16 mouse cellular contexts compared by ENCODE assay signal in the genomic region with DNA sequence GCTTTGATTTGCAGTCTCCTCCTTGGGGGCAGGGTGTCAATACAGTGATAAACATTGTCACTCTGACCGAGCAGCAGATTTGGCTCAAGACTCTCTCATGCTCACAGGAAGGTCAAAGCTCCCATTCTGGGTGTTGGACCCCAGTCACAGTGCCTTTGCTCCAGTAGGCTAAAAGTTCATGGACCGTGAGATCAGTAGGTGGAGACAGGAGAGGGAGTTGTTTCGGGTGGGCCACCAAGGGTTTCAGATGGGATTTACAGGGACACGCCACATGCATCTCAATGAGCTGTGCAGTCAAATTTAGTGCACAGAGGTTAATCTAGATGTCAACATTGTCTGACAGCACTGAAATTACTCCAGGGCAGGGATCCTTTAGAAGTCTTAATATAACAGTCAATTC.
"Had no signal": no experiment of that assay in that cellular context is flagged by ENCODE, and none has a peak within 500 bp of the region (broad histone marks: within the 10 kb centered on the region; RNA-seq: fewer than 3 reads in every experiment).

No protein-coding gene starts in this region.

- H3K4me2 ChIP-seq: liver, embryonic 13.5 days; midbrain, embryonic 12.5 days; neural tube, embryonic 12.5 days; stomach, embryonic 15.5 days had no signal

- H3K27me3 ChIP-seq: liver, embryonic 13.5 days; megakaryocyte, embryonic 14.5 days; neural tube, embryonic 12.5 days; stomach, embryonic 15.5 days had no signal

- H3K36me3 ChIP-seq: liver, embryonic 13.5 days; midbrain, embryonic 12.5 days; neural tube, embryonic 12.5 days; stomach, embryonic 15.5 days had no signal

- ATAC-seq: hindbrain, postnatal 0 days; inflammation-experienced regulatory T-cells, adult 6 months; intestine, embryonic 16.5 days had no signal

- H3K4me3 ChIP-seq: left cerebral cortex, adult 2 months; liver, embryonic 13.5 days; megakaryocyte, embryonic 14.5 days; midbrain, embryonic 12.5 days; neural tube, embryonic 12.5 days; stomach, embryonic 15.5 days had no signal

- H3K4me1 ChIP-seq: liver, embryonic 13.5 days; megakaryocyte, embryonic 14.5 days; stomach, embryonic 15.5 days had no signal

- H3K9ac ChIP-seq: liver, embryonic 13.5 days; midbrain, embryonic 12.5 days; neural tube, embryonic 12.5 days; stomach, embryonic 15.5 days had no signal

- DNase-seq: kidney, adult 2 months; kidney, postnatal 25 days; layer of hippocampus, postnatal 36 days; liver, embryonic 13.5 days; retina, postnatal 1 day; right cerebral cortex, postnatal 25 days; spleen, adult 18-20 months; thymus, postnatal 25 days had no signal

- H3K27ac ChIP-seq: hindbrain, postnatal 0 days; left cerebral cortex, adult 2 months; liver, embryonic 13.5 days; midbrain, embryonic 12.5 days; neural tube, embryonic 12.5 days; stomach, embryonic 15.5 days had no signal

- H3K9me3 ChIP-seq: liver, embryonic 13.5 days; midbrain, embryonic 12.5 days; neural tube, embryonic 12.5 days; stomach, embryonic 15.5 days had no signal
